Mouse (Mus musculus): ENCODE measurements around the gene Gpi1.

Gene Gpi1

DNA sequence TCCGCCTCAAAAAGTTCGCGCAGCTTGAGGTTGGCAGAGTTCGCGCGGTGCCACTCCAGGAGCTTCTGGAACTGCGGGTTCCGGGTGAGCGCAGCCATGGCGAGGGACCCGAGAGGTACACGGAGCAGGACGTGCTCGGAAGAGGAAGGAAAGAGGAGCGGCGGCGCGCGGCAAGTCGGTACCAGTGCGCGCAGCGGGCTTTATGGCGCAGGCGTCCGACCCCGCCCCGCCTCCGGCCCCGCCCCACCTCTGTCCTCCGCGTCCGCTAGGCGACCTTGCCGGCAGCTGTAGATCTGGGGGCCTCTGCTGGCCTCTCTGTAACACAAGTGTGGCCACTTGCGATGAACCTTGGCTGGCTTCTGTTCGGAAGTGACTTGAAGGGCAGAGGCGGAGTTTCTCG lies at the start of gene Gpi1:
Gpi1 (minus strand) TSS at position 221 of the 400 bp plus-strand sequence.
- DNase-seq (ENCODE audit: low spot score): peak; percentile 81

DNA sequence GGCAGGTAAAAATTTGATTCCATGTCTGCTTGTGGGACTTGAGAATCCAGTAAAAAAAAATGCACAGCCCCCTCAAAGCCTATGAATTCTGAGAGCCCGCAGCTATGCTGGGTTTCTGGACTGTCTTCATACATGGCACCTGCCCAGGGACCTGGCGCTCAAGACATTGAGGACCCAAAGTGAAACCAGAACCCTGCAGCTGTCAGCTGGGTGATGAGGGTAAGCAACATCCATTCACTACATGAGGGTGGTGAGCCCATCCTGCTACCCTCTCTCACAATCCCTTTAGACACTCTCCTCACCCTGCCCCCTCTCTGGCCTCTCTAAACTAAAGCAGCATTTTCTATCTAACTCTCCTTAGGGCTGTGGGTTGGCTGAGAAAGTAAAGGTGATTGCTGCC lies 47.5 kb upstream of the Gpi1 start:
- no peak for DNase-seq (ENCODE audit: low spot score)

DNA sequence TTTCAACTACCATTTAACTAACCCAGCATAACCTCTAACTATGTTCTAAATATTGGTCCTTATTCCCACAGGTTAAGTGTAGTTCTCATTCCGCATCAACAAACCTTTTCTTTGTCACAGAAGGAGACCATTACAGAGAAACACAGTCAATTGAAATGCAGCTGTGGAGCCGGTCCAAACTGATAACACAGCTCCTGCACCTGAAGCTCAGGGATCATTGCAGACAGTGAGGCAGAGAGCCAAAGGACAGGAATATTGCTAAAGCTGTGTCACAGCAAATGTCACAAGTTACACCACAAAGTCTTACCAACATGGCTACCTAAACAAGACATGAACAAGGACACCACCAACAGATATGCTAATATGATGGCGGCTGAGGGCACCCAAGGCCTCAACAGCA lies 45.9 kb upstream of the Gpi1 start:
- DNase-seq (ENCODE audit: low spot score): no peak

DNA sequence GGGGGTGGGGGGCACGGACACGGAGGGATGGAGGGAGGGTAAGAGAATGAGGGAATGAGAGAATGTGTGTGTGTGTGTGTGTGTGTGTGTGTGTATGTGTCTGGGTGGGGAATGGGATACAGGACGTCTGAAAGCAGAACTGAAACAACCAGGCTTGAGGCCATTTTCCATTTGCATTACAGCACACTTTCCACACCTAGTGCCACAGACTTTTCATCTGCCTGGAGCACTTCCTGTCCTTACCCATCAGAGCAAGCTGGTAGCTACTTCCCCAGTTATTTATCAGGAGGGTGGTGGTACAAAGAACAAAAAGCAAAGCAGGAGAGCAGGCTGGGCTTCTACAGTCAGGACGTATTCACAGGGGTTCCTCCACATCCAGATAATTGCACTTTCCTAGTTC lies 42.3 kb upstream of the Gpi1 start:
- no peak for DNase-seq (ENCODE audit: low spot score)

DNA sequence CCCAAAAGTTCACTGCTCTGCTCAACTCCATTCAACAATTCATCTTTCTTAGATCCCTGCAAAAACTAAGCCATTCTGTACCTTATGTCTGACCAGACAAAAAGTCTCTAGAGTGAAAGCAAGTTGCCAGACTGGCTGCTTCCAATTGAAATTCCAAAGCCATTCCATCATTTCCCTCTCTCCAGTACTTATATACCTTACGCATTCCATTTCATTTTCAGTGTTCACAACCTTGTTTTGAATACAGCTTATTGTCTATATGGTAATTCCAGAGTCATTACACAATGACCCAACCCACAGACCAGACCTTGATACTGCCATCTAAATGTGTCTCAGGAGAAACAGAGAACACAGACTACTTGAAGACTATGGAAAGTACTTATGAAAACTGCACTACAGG lies 38.3 kb upstream of the Gpi1 start:
- no peak for DNase-seq (ENCODE audit: low spot score)

DNA sequence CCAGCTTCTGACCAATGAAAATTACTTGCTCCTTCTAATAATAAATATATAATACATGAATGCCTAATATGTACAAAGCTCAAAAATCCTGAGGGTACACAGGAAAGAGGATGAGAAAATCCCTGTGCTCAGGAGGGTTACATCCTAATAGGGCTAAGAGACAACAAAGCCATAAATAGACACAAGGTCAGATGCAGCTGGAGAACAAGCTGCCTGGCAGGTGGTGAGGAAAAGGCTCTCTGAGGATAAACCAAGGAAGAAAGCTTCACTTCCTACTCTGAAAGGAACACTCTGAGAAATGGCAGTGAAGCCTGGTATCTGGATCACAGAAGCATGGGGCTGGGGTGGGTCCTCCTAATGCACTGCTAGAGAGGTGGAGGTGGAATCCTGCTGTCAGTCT lies 36.3 kb upstream of the Gpi1 start:
- no peak for DNase-seq (ENCODE audit: low spot score)

DNA sequence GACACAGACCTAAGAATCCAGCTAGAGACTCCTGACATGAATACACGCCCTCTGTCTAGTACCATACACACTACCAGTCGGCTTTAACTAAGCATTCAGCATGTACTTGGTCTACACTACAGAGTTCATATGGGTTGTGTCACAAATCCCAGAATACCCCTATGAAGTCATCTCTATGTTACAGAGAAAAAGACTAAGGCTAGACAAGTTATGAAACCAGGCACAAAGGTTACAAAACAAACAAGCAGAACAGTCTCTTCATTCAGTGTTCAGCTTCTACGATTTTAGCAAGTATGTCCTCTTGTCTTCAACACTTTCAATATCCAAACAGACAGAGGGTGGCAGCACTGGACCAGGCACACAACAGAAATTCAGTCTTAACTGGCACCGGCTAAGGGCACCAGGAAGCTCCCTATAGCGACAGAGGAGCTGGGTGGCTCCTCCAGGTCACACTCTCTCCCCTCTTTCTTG lies 35.8 kb upstream of the Gpi1 start:
- DNase-seq (ENCODE audit: low spot score): peak; percentile 44

DNA sequence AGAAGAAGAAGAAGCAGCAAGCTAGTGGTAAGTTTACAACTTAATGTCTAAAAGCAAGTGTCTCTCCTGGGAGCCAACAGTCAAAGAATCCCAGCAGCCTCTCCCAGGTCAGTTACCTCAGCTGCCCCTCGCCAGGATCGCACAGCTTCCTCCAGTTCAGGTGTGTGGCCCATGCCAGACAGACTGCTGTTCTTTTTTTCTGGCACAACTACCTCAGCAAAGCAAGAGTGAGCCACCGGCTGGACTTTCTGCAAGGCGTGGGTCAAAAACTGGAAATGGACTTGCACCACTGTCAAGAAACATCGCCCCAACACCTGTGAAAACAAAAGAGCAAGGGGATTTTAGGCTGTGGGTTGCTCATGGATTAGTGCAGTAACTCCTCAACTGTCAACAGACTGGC lies 33.3 kb upstream of the Gpi1 start:
- DNase-seq (ENCODE audit: low spot score): no peak

DNA sequence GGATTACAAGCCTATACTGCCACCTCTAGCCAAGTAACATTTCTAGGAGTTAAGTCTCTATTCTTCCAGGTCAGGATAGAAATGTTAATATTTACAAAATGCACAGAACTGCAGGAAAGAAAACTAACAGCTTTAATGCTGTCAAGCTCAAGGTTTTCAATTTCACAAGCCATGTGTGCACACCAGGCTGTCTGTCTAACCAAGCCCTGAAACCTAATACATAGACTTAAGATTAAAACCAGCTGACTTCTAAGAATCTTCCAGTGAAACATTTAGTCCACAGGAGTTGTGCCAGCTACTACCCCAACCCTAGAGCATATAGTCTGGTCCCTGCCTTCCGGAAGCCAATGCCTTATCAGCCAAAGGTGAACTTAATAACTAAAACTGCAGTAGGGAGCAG lies 28.3 kb upstream of the Gpi1 start:
- no peak for DNase-seq (ENCODE audit: low spot score)

DNA sequence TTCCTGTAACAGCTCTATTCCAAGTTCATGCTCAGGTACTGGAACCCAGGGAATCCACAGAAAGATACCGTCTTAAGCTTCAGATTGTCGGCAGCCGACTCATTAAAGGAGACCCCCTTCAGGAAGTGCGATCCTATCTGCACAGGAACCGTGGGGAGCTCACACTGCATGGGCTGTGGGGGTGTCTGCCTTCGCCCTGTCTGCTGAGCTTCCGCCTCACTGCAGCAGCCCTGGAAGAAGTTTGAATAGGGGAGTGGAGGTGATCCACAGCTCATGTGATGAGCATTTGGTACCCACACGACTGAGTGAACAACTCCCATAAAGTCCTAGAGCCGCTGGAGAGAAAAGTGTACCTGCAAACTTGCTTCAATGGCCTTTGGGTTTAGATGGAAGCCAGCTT lies 27.1 kb upstream of the Gpi1 start:
- no peak for DNase-seq (ENCODE audit: low spot score)

DNA sequence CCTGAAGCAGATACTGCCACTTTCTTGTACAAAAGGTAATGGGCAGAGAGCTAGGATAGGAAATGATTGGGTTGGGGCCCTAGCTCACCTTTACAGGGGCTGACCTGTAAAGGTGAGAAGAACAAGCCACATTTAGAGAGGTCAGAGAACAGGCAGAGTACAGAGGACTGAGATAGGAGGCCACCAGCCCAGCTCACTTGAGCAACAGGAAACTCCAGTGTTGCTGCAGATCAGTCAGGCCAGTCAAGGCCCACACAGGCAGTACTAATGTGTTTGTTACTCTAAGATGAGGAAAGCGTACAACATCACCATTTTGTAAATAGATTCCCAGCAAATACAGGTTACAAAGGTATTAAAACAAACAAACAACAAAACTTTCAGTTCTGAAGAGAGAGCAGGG lies 25.8 kb upstream of the Gpi1 start:
- DNase-seq (ENCODE audit: low spot score): no peak

DNA sequence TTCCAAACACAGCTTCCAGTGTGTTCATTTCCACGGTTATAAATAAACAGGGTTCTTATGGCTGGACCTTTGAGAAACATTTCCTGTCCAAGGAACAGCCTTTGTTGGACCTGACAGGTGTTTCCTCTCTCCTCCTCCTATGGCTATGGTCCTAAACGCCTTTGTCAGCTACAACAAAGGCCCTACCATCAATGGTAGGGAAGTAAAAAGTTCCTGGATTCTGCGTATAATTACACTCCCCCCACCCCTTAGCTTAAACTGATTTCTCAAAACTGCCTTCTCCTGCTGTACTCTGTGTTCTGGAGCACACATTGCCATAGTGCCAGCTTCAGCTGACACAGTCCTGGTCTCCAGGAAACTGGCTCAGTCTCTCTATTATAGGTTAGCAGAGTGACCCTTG lies 25.0 kb upstream of the Gpi1 start:
- no peak for DNase-seq (ENCODE audit: low spot score)

DNA sequence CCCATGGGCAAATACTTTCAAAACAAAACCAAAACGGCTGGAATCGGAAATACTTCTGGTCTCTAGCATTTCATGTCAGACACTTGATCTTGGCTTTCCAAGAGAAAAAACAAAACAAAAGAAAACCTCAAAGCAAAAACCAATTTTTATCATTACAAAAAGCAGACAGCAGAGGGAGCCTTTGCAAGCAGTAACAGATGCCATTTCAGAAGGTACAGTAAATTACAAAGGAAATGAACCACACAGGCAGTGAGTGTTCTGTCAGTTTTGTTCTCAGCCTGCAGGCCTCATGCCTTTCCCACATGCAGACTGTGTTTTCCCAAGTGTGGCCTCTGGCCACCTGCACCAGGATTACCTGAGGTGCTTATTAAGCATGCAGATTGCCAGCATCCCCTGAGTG lies 21.9 kb upstream of the Gpi1 start:
- DNase-seq (ENCODE audit: low spot score): peak; percentile 24

DNA sequence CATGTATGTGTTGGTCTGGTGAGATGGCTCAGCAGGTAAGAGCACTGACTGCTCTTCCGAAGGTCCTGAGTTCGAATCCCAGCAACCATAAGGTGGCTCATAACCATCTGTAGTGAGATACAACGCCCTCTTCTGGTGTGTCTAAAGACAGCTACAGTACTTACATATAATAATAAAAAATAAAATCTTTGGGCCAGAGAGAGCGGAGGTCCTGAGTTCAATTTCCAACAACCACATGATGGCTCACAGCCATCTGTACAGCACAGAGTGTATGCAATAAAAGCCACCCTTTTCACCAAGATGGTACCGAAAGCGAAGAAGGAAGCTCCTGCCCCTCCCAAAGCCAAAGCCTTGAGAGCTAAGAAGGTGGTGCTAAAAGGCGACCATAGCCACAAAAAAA lies 20.6 kb upstream of the Gpi1 start, which contains the start of gene Gm6096:
Gm6096 (plus strand) TSS at position 301 of the 400 bp plus-strand sequence.
- no peak for DNase-seq (ENCODE audit: low spot score)

DNA sequence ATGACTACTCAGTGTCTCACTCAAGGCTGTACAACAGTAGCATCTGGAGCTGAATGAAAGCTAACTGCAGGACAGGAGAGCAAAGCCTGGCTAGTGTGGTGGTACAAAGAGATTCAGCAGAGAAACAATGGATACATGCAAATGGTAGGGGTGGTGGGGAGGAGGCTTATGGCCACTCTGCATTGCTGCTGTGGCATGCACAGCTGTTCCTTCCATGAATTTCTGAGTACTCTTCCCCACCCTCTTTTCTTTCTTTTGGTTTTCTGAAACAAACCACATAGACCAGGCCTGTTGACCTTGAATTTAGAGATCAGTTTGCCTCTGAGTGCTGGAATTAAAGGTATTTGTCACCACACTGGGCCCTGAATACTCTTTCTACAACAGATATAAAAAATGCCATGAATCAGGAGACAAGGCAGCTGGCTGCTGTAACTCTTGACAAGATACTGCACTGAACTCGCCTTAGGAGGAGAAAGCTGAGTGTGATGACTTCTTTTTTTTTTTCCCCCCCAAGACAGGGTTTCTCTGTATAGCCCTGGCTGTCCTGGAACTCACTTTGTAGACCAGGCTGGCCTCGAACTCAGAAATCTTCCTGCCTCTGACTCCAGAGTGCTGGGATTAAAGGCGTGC lies 16.8 kb upstream of the Gpi1 start:
- DNase-seq (ENCODE audit: low spot score): no peak

DNA sequence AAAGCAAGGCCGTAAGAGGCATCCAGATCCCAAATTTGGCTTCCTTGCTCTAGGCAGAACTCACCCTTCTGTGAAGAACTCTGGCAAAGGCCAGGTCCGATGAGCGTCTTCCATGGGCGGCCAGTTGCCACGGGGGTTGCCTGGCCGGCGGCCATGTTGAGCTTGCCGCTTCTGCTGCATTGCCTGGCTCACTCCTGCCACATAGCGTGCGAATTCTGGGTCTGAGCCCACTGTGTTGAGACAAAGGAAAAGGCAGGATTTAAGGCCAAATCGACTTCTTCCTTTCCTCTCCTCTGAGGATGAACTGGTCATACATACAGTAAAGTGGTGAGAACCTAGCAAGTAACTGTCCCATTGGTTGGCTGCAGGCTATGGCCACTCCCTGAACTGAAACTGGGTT lies 12.0 kb upstream of the Gpi1 start:
- DNase-seq (ENCODE audit: low spot score): no peak

DNA sequence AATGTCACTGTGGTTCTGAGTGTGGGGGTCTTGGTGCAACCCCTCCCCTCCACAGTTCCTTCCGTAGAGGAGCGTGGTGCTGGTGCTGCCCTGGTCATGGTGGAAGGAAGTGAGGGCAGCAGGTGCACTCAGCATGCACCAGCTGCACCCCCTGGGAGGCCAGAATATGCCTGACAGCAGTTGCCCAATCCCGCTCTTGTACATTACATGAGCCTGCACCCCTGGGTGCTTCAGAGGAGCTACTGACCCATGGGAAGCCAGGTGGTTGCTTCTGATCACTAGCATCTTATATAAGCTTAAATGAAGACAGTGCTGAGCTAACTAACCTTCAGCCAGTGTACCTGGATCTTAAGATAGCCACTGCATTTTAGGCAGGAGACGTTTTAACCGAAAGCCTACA lies 8.0 kb upstream of the Gpi1 start:
- DNase-seq (ENCODE audit: low spot score): no peak

DNA sequence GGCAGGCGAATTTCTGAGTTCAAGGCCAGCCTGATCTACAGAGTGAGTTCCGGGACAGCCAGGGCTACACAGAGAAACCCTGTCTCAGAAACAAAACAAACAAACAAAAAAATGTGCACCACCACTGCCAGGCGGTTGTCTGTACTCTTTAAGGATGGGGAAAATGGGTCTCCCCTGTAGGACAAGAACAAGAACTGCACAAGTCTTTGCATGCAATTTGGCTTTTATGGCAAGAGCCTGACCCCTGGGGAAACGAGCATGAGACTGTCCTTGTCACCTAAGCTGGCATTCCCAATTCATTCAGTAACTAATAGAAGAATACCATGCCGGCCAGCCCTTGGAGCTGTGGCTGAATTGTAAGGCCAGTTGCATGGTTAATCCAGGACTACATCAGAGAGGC lies 5.5 kb upstream of the Gpi1 start:
- no peak for DNase-seq (ENCODE audit: low spot score)

DNA sequence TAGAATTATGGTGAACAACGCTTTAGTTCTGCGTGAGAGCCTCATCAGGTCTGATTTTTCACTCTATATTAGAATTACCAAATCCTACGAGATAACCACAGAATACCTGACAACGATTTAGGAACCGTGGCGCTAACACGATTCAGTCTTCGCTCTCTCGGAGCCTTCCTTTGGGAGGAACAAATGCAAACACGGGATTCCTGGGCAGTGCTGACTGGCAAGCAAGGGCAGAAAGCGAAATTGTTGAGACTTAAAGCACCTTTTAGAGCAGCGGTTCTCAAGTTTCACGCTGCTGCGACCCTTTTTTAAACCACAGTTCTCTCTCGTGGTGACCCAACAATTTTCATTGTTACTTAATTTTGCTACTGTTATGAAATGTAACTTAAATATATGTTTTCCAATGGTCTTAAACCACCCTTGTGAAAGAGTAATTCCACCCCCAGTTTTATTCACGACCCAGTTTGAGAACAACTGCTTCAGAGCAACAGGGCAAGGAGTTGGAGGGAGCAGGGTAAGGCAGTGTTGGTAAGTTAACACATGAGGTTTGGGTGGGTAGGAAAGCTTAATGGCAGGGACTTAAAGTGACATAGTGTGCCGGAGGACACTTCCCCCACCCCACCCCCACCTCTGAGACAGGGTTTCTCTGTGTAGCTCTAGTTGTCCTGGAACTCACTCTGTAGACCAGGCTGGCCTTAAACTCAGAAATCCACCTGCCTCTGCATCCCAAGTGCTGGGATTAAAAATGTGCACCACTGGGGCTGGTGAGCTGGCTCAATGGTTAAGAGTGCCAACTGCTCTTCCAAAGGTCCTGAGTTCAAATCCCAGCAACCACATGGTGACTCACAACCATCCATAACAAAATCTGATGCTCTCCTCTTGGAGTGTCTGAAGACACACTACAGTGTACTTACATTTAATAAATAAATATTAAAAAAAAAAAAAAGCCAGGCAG lies 4.8 kb upstream of the Gpi1 start:
- no peak for DNase-seq (ENCODE audit: low spot score)

DNA sequence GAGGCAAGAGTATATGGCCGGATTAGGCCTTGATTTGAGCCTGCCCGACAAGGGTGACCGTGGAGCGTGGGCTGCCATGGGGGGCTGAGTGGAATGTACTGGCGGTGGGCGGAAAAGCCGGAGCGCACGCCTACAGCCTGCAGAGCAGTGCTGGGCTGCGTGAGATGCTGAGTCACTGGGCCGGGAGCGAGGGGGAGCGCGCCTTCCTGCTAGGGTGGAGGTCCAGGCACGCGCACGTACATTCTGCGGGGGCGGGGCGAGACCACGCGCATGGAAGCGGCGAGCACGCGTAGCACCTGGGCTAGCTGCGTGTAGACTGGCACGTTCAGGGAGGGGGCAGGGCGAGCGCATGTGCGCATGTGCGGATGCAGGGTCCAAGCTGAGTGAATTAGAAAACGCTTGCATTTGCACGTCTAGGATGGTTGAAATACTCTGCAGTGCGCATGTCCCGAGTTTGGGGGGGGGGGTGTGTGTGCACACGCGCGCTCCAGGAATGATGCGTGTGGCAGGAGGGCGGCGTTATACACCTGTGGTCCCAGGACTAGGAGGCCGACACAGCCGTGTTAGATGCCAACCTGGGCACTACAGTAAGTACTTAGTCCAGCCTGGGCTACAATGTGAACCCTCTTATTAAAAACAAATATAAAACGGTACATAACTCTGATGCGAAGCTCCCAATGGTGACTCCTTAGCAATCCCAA lies 3.9 kb upstream of the Gpi1 start:
- peak; percentile 99 for DNase-seq (ENCODE audit: low spot score)

DNA sequence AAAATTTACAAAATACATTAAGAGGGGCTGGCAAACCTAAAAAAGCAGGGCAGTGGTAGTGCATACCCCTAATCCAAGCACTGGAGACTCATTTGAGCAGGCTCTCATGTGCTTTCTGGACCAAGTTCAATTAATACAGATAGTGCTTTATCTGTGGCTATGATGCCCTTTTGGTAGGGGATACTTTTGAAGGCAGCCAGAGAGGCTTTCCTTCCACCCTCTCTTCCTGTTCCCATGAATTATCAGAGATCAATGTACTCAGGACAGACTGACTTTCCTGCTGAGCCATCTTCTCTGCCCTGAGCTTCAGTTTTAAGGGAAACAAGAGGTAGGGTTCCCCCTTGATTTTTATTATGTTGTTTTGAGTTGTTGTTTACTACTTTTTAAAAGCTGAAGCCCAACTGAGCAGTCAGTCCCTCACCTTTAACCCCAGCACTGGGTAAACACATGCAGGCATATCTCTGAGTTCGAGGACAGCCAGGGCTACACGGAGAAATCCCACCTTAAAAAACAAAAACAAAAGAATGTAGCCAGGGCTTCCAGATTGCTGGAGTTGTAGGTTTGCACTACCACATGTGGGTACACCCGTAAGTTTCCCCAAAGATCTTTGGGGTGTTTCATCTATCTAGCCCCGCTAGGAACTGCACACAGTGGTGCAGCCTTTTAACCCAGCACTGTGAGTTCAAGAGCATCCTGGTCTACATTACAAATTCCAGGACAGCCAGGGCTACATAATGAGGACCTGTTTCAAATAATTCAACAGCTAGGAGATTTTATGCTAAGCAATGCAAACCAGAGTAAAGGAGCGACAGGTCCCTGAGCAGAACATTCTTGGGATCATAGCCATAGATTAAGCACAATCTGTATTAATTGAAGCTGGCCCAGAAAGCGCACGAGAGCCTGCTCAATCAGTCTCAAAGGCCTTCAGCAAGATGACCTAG lies 2.9 kb upstream of the Gpi1 start:
- no peak for DNase-seq (ENCODE audit: low spot score)

DNA sequence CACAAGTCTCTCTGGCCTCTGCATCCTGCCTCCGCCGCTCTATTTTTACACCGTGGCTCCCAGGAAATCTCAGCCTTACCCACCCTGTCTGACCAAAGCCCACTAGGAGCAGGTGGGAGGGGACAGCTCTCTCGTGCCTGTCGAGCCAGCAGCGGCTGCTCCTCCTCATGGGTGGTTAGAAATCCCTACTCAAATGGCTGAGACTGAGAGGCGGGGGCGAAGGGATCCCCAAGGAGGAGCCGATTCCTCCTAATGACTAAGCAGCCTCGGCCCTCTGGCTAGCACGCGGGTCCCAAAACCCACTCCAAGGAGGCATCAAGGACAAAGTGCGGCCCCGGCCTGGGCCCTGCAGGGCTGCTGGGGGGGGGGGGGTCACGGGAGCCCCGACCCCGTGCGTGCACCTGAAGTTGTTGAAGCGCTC lies 435 bp downstream of the Gpi1 start:
- DNase-seq (ENCODE audit: low spot score): peak; percentile 4

All from T-cell, adult 2 months (primary cell).